Mouse (Mus musculus) WW6 (cell line): ENCODE measurements around the gene Snapin.
A peak's percentile ranks its signal among the peaks of the same experiment; 100 is the strongest.

Experiments
- DNase-seq: peaks from one replicate; pipeline ENCODE4 v3.0.0-alpha.2; 2013; ENCODE audit warnings: low read depth, low spot score

Gene Snapin

DNA sequence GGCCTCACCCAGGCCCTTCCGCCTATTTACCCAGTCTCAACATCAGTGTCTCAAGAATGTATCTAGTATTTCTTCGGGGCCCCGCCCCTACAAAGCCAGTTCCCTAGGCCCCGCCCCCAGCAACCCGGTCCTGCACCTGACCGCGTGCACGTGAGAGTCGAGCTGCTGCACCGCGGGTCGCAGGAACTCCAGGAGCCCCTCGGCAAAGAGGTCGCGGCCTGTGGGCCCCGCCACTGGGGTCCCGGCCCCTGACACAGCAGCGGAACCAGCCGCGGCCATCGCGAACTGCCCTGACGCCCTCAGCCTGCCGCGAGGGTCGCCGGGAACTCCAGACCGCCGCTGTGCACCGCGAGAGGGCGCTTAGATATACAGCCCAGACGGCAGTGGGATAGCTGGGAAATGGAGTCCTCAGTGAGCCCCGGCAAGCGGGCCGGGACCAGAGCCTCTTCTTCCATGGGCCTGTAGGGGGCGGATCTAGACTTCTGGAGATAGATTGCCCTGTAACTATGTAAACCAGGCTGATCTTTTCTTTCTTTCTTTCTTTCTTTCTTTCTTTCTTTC is at the start of gene Snapin:
Snapin (minus strand) TSS at position 338 of the 561 bp plus-strand sequence.
- peak; percentile 89 for DNase-seq

DNA sequence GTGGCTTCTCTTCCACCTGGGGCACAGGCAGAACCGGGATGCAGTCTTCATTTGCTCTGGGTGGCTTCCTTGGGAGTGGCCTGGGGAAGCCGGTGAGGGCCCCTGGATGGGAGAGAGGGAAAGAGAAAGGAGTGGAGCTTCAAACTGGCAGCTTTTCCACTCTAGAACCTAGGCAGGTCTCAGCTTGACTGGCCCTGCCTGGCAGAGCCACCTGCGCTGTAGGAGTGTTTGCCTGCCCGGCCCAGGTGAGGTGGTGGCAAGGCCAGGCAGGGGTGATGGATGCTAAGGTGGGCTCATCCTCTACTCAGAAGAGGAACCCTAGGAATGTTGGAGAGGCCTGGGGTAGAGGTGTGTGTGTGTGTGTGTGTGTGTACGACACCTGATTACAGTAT is 47.1 kb upstream of the Snapin start:
- DNase-seq: no peak

DNA sequence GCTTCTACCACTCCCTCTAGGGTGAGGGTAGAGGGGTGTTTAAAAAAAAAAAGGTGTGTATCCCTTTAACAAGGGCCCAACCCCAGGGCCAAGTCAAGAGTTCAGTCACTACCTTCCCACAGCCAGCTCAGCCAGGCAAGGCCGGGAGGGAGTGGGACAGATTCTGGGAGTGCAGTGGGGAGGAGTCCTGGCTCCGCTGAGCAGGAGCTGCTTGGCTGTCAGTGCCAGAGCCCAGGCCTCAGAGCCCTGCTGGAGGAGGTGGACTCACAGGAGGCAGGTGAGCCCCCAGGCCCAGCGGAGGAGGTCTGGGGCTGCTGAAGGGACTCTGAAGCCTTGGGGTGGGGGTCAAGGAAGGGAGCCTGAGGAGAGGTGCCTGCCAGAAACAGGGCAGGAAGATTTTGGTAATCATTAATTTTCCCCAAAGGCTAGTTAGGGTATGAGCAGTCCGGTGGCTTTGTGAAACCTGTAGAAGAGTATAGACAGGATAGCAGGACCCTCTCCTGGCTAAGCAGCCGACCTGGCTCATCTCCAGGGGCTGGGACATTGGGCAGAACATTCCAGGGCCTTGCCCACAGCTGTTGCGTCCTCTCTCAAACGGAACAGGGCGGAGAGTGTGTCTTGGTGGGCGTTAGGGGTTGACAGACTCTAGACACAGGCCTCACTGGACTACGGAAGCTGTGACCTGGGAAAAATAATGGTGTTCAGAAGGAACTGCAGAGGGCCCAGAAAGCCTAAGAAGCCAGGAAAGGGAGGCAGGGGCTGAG is 46.5 kb upstream of the Snapin start, which contains the start of gene S100a16:
S100a16 (plus strand) TSS at position 114 of the 764 bp plus-strand sequence.
- no peak for DNase-seq

DNA sequence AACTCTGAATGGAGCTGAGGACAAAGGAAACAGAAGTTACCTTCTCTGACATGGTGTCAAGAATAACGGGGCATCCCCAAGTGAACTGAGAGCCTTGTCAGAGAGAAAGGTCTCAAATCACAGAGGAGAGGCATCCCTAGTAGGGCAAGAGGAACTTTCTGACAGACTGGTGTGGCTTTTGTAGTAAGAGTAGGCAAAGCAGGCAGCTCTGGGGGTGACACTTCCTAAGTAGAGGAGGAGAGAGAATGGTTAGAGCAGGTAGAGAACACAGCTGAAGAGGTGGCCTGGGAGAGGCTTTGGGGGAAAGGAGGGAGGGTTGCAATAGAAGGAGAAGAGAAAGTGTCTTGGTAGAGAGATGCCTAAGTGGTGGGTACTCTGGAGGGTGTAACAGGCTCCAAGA is 44.6 kb upstream of the Snapin start:
- DNase-seq: no peak

DNA sequence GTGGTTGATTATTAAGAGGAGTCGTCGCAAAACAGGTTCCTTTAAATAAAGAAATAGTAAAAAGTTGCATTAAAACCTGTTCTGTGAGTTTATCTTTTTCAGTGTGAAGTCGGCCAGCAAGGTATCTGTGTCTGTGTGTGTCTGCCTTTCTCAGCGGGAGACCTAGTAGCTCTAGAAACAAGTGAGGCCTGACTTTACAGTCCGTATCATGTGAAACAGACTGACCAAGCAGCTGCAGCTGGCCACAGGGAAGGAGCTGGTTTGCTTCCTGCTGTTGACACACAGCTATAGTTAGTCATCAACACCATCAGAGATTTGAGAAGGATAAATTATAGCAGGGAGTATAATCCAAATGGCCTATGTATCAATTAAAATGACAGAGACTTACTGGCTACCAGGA is 40.9 kb upstream of the Snapin start:
- no peak for DNase-seq

DNA sequence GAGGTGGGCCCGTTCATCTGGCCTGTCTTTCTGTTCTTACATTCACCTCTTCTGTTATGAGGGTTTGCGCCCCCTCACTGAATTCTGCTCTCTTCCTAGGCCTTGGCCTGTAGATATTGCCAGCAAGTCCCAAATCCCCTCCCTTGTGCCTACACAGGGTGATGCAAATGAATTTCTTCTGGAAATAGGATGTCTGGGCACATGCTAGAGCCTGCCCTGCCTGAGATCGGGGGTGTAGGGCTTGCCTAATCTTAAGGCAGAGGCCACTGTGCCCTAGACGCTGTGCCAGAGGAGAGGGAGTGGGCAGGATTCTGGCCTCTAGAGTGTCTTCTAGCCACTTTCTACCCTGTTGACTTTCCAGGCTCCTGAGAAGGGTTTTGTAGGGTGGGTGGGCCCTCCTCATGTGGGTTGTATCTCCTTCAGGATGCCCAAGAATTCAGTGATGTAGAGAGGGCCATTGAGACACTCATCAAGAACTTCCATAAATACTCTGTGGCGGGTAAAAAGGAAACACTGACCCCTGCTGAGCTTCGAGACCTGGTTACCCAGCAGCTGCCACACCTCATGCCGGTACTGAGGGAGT is 36.5 kb upstream of the Snapin start:
- no peak for DNase-seq

DNA sequence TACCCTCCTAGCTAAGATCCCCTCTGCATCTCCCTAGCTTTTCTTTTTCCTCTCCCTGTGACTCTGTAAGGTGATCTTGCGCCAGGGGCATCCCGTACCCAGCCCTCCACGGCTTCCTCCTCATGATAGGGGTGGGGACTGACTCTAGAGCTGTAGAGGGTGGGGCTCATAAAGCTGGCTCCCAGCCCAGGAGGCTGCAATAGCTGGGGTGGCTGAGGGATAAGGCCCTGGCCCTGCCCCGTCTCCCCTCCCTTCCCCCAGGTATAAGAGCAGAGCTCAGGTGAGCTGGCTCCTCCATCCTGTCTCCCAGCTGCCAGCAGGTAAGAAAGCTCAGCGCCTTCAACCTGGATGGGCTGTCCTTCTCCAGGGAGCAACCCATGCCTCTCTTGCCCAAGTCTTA is 35.7 kb upstream of the Snapin start, which contains the start of gene S100a14:
S100a14 (plus strand) TSS at position 277 of the 400 bp plus-strand sequence.
- no peak for DNase-seq

DNA sequence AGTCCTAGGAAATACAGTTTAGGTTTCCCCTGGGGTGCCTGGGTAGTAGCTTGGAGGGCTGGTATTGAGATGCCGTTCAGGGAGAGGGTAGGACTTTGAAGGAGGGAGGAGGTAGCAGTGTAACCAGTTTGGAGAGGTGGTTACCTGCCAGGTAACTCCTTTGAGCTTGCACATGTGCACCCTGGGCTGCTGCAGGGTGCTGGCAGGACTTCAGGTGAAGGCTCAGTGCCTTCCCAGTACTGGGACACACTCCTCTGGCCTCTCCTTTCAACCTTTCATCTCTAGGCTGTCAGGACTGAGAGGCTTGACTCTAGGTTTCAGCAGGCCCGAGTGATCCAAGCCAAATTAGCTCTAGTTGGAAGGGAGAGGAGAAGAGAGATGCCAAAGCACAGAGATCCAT is 35.2 kb upstream of the Snapin start:
- DNase-seq: no peak

DNA sequence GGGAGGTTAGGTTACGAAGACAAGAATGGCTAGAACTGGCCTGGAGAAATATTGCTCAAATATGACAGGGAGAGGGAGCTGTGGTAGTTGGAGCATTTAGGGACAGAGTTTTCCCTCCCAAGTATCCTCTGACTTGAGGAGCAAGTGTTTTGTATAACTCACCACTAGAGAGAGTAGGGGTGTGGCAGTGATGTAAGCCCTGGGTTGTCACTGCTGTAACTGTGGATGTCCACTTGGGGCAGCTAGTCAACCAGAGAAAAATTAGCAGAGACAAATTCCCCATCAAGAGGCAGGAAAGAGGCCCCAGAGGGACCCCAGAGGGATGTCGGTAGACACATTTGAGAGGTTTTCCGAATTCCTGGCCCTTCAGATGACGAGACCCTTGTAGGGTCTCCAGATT is 34.6 kb upstream of the Snapin start:
- no peak for DNase-seq

DNA sequence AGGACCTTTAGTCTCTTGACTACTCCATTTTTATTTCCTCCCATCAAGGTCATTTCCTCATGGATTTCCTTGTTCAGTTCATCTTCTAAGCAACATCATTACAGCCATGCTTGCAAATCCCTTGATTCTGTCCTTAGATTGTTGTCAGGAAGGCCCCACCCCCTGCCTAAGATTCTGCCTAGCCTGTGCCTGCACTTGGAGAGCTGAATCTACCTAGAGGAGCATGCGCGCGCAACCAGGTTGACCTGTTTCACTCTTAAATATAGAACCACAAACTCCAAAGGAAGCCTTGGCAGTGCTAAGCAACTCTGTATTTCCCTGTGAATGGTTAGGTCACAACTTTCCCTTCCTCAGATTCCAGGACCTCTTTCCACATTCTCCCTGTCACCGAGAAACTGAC is 26.9 kb upstream of the Snapin start:
- DNase-seq: no peak

DNA sequence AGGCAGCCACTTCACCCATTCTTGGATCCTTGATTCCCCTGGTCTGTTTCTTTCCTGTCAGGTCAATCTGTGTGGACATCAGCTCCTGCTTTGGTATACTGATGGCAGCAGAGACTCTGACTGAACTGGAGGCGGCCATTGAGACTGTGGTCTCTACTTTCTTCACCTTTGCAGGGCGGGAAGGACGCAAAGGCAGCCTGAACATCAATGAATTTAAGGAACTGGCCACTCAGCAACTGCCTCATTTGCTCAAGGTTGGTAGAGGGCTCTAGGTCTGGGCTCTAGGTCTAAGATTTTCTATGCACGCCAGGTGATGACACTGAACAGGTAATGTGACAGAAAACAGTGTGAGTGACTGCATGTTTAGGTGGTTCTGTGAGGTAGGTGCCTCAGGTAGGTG is 25.0 kb upstream of the Snapin start:
- no peak for DNase-seq

DNA sequence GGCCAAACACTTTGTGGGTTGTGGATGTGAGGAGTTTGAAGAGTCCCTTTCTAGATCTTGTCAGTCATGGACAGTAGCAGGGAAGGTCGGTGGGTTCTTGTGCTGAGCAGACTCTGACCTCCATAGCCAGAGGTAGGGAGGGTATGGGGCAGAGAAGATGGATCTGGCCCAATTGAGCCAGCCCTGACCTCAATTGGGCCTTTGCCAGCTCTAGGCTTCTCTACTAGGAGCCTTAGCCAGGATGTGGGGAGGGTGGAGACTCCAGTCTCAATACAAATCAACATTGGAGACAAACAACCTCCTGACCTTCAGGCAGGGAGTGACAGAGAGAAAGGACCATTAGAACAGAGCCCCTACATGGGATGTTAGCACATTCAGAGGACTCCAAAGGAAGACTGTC is 24.4 kb upstream of the Snapin start:
- no peak for DNase-seq

DNA sequence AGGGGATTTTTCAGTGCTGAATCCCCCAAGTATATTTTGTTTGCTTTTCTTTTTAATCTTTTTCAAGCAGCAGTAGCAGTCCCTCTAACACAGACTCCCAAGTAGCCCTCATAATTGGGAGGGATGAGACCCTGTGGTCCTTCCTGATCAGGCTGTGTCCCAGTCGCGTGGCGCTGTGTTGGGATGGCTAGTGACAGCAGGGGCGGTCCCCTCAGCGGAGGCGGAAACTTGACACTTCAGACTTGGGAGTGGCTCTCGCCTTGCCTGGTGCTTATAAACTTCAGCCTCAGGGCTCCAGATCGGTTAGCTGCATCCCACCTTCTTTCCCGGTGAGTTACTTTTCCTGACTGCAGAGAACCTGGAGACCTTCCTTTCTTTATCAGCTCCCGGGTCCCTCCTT is 23.9 kb upstream of the Snapin start:
- DNase-seq: no peak

DNA sequence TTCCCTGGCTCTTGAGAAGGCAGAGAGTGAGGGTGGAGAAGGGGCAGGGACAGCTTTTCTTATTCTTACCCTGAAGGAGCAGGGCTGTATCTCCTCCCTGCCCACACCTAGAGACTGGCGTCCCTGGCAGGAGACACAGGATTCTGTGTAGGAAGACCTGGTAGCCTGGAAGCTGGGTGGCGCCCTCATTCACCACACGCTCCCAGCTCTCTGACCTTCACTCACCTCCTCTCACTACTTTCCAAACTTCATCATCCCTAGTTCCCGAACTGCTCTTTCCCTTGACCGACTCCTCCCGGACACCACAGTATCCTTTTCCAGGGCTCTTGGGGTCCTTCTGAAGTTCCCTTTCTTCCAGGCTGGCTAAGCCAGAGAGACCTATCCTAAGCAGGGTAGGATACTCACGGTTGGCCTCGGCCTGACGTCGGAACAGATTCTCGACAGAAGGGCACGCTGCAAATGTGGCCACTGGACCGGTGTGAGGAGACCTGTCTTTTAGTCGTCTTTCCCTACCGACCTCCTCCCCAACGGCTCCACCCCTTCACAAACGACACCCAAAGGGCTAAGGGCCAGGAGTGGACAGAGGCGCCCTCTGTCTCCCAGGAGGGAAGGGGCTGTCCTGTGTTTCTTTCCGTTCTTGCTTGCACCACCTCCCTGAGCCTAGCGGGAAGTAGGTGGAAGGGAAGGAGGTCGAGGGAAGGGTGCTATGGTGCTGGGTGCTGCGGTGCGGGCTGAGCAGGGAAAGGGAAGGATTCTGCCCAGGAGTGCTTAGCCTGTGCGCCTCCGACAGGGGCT is 23.2 kb upstream of the Snapin start, which contains the start of the genes S100a1 and S100a13:
S100a1 (minus strand) TSS at position 597 of the 795 bp plus-strand sequence.
S100a13 (plus strand) TSS at position 640 of the 795 bp plus-strand sequence.
- no peak for DNase-seq

DNA sequence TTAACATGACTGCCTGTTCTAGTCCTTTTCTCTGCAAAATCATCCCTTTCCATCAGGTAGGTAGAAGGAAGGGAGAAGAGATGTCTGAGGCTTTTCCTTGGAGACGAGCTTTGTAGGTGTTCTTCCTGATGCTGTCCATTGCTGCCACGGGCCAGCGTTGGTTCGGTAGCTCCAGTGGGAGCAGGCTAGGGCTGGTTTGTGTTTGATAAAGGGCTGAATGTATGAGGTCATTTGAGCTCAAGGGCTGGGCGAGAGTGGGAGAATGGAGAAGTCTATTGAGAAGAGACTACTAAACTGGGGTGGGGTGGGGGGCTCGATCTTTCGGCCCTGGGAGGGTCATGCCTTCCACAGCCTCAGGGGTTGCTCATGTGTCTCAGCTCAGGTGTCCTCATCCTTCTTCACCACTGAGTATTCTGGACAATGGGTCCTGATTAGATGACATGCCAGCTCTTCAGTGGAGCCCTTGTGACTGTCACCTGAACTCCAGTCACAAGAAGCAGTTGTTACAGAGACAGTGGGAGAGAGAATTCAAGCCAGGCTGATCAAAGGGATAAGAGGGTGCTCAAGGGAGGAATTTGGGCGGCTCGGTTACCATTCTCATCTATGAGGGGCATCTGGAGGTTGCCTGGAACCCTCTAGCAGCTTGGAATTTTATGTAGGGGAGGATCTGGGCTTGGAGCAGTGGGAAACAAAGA is 22.3 kb upstream of the Snapin start:
- DNase-seq: no peak

DNA sequence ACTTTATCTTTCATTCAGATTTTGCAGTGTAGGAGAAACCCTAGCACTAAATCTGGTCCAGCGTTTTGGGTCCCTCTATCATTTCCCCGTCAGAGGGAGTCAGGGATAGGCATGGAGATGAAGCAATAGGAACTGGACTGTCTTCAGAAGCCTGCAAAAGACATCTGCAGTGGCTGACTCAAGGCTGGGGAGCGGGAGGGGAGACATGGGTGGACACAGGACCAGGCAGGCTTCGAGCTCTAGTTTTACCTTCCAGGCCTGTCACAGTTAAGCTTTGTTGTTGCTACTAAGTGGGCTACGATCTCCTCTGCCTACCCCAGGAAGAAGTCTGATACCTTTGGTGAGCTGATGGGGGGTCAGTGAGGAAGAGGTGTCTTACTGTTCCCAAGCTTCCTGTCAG is 21.4 kb upstream of the Snapin start:
- no peak for DNase-seq

DNA sequence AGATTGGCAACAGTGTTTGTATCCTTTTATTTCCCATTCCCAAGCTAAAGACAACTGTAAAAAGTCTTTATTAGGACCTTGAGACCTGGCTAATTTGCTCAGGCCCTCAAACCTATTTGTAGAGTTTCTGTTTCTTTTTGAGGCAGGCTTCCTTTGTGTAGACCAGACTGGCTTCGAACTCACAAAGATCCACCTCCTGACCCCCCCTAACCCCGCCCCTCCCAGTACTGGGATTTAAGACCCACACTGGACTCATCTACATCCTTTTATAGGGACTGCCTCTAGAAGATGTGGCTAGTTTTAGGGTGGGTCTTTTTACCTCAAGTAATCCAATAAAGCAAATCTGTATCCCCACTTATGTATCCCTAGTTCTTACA is 18.9 kb upstream of the Snapin start:
- DNase-seq: peak; percentile 26

DNA sequence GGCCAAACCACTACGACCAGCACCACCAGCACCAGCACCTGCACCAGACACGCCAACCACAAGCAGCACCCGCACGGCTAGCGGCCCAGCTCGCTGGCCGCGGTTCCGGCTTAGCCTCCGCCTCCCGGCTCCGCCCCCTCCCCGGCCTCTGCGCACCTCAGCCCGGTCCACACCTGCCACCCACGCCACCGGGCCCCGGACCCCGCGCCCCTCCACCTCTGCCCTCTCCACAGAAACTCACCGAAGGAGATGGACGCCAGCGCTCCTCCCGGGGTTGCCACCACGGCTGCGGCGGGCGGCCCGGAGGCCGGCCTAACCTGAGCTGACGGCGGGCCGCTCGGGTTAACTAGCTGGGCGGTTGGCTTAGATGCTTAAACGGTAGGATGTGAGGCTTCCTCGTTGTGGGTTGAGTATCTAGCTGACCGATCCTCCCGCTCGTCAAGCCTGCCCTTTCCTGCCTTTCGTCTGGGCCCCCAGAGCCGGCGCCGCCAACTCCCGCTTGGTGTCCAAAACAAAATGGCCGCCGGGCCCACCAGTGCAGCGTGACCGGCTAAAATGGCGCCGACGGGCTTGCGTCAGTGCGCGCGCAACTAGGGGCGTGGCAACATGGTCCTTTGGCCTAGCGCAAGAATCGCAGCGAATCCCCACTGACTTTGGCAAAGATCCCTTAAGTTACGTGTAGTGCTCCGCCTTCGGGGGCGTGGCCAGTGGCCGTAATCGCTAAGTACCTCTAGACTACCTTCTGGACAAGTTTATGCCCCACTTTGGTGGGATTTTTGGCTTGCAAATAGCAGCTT is 18.3 kb upstream of the Snapin start, which contains the start of gene Chtop:
Chtop (minus strand) TSS at position 549 of the 797 bp plus-strand sequence.
- DNase-seq: peak; percentile 98

DNA sequence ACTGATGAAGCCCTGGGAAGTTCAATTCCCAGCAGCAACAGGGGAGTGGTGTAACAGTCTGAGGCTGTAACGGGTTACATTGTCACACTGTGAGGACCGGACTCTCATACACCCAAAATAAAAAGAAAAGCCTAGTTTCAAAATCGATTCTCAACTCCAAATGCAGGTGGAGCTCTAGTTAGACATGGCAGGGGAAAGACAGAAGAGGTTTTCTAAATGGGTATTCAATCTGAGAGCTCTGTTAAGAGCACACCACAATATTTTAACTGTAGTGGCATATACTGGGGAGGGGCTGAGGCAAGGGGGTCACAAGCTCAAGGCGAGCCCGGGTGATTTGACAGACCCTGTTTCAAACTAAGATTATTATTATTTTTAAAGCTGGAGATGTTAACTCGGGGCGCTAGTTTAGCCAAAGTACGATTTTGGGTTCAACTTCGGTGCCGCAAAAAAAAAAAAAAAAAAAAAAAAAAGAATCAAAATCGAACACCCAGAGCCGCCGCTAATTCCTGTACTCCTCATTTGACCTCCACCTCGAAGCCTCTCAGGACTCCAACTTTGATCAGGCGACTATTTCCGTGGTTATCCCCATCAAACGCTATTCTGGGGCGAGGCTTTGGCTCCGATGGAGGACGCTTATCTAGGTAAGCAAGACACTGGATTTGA is 17.6 kb upstream of the Snapin start:
- no peak for DNase-seq

DNA sequence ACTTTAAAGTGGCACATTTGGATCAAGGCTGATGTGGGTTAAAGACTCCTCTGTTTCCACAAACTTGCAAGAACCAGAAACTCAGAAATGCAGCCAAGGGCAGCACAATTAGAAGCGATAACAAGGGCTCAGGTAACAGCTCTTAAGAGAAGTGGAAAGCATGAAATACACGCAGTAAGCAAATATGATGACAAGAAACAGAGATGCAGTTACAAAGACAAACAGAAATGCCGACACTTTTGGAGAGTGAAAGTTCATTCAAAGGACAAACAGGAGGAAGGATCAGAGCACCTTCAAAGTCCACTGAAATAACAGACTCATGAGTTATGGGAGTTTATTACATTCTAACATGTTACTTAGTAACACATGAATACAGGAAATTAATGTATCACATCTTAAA is 15.5 kb upstream of the Snapin start:
- no peak for DNase-seq
